Mouse (Mus musculus) heart, embryonic 13.5 days (tissue): ENCODE data around the gene Cntnap1. TPM values are rescaled to one million over a fixed set of nuclear protein-coding genes. Genes with fewer than 3 reads are reported as not detected.
A peak's percentile ranks its signal among the peaks of the same experiment; 100 is the strongest.
"Not testable (repeated sequence)": the region's sequence is repeated elsewhere in the genome, so short reads cannot be mapped to it uniquely, and the experiment has no call there.

Experiments used
- ATAC-seq: fragments of 200-750 bp; cut with Nextera tagmentation; 2 replicates; pipeline ENCODE4 v1.8.0; 2017; ENCODE audit warnings: moderate TSS enrichment; ENCODE audit not compliant: insufficient number of reproducible peaks, low FRiP score, low TSS enrichment; ENCODE audit errors: extremely low read depth
- H3K27ac ChIP-seq: fragments of 300-500 bp; sonication (generic); replicated peaks from 2 replicates; pipeline ENCODE4 v1.5.1; 2015; ENCODE audit warnings: moderate library complexity, mild to moderate bottlenecking, inconsistent platforms
- H3K27me3 ChIP-seq: fragments of 300-500 bp; sonication (generic); replicated peaks from 2 replicates; pipeline ENCODE4 v1.6.1; 2015; ENCODE audit warnings: mild to moderate bottlenecking, inconsistent platforms
- H3K36me3 ChIP-seq: fragments of 300-500 bp; sonication (generic); 2 replicates; pipeline ENCODE4 v1.6.1; 2015; ENCODE audit warnings: mild to moderate bottlenecking, inconsistent platforms
- H3K4me1 ChIP-seq: fragments of 300-500 bp; sonication (generic); 2 replicates; pipeline ENCODE4 v1.6.1; 2015; ENCODE audit warnings: inconsistent platforms
- H3K4me2 ChIP-seq: fragments of 300-500 bp; sonication (generic); 2 replicates; pipeline ENCODE4 v1.6.1; 2015; ENCODE audit warnings: inconsistent platforms, mild to moderate bottlenecking, moderate library complexity
- H3K4me3 ChIP-seq: fragments of 300-500 bp; sonication (generic); 2 replicates; pipeline ENCODE4 v1.5.1; 2015; ENCODE audit warnings: moderate library complexity, mild to moderate bottlenecking, inconsistent platforms
- H3K9ac ChIP-seq: fragments of 300-500 bp; sonication (generic); 2 replicates; pipeline ENCODE4 v1.6.1; 2015; ENCODE audit warnings: inconsistent platforms, mild to moderate bottlenecking, moderate library complexity
- H3K9me3 ChIP-seq: fragments of 300-500 bp; sonication (generic); 2 replicates; pipeline ENCODE4 v1.6.1; 2016; ENCODE audit warnings: inconsistent platforms
- WGBS: fragments of 180-500 bp; shearing (Covaris S2); methylation state at CpG from one replicate; pipeline ENCODE4 v1.1.7; 2015; ENCODE audit warnings: mixed read lengths; 5-methylcytosine and 5-hydroxymethylcytosine counted together
- polyA plus RNA-seq: library from polyadenylated mRNA; unstranded; fragments of >200 nt; fragmentation: Nextera tagmentation; extraction: Ambion mirVana; gene quantifications from 2 replicates; pipeline ENCODE4 v1.2.1, GENCODE M21; 2015

Gene Cntnap1
- polyA plus RNA-seq, 1 experiment from 2014 or later = 0.55 TPM

DNA sequence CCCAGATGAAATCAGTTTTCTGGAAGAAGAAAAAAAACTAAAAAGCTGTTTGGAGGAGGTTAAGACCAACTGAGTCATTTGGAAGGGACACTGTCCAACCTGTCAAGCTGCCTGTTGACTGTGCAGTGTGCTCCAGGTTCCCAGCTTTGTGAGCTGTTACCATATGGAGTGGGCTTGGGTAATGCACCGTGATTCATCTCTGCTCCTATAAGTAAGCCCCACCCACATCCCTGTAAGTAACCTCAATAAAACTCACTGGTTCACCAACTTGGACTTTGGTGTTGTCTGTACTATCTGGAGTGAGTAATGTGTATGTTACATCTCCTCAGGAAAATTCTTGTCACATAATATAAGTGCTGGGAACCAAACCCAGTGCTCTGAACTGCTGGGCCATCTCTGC lies 17.5 kb upstream of the Cntnap1 start:
- Histone ChIP-seq H3K9me3 (no peaks in the 10 kb centered on the region), H3K27ac (no peak overlapping the region), H3K9ac (no peak overlapping the region), H3K4me1 (peaks cover 25% of the 10 kb centered on the region), H3K4me2 (no peak overlapping the region), H3K36me3 (no peaks in the 10 kb centered on the region), H3K4me3 (no peak overlapping the region), H3K27me3 (peaks cover 10% of the 10 kb centered on the region; the same call in 1 of the 2 replicates)
- no peak for ATAC-seq
- WGBS = 74% methylated on average over 1 of the region's 1 CpGs

DNA sequence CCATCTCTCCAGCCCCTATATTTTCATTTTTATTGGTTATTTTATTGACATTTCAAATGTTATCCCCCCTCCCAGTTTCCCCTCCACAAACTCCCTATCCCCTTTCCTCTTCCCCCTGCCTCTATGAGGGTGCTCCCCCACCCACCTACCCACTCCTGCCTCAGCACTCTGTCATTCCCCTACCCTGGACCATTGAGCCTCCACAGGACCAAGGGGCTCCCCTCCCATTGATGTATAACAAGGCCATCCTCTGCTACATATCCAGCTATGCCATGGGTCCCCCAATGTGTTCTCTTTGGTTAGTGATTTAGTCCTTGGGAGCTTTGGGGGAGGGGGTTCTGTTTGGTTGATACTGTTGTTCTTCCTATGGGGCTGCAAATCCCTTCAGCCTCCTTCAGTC lies 15.7 kb upstream of the Cntnap1 start:
- no peak overlapping the region for H3K4me3 ChIP-seq
- peaks cover 15% of the 10 kb centered on the region for H3K4me1 ChIP-seq
- no peak overlapping the region for H3K4me2 ChIP-seq
- H3K9ac ChIP-seq = no peak overlapping the region
- H3K27ac ChIP-seq = no peak overlapping the region
- H3K36me3 ChIP-seq = no peaks in the 10 kb centered on the region
- H3K9me3 ChIP-seq = no peaks in the 10 kb centered on the region
- peaks cover 12% of the 10 kb centered on the region; the same call in 1 of the 2 replicates for H3K27me3 ChIP-seq
- no peak for ATAC-seq

DNA sequence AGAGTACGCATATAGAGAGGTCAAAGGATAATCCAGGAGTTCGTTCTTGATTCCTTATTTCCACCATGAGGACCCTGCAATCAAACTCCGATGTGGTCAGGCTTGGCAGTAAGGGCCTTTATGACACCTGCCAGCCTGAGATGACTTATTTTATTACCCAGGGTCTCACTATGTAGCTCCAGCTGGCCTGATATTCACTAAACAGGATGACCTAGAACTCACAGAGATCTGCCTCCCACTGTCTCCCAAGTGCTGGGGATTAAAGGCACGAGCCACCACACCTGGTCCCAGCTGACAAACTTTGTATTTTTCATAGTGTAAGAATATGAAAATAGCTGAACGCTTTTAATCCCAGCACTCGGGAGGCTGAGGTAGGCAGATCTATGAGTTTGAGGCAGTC lies 15.2 kb upstream of the Cntnap1 start:
- peaks cover 12% of the 10 kb centered on the region for H3K4me1 ChIP-seq
- no peak for ATAC-seq
- H3K9ac ChIP-seq = peak overlapping the region; percentile 82; the same call in 1 of the 2 replicates
- no peak overlapping the region; the same call in 1 of the 2 replicates for H3K4me3 ChIP-seq
- 64% methylated on average over 6 of the region's 6 CpGs for WGBS
- no peak overlapping the region for H3K27ac ChIP-seq
- peak overlapping the region; percentile 89 for H3K4me2 ChIP-seq
- H3K36me3 ChIP-seq = no peaks in the 10 kb centered on the region
- H3K9me3 ChIP-seq = no peaks in the 10 kb centered on the region
- peaks cover 13% of the 10 kb centered on the region; the same call in 1 of the 2 replicates for H3K27me3 ChIP-seq

DNA sequence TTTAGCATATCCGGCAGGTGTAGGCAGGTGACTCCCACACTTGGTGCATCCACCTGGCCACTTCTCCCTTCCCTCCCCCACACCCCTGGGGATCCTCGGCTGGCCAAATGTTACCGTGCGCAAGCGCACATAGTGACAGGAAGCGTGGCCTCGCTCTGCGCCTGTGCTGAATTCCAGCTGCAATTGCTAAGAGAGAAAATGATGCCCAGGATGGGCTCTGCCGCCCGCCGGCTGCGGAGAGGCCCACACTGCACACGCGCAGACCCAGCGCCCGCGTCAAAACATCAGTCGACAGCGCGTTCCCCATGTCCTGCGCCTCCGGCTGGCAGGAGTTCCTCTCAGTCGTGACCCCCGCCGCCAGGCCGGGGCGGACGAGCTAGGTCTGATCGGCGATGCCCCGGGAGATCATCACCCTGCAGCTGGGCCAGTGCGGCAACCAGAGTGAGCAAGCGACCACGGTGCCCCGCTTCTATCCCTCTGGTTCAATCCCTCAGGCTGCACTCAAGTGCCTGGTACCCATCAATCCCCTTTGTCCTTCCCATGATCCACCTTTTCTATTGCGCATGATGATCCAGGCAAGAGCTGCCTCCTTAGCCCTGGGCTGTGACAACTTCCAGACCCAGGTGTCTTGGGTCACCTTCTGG lies 14.5 kb upstream of the Cntnap1 start, which contains the start of gene Tubg2:
Gene Tubg2 (plus strand): TSS at position 180 of the 644 bp plus-strand sequence.
- peak; percentile 67 for ATAC-seq
- H3K4me1 ChIP-seq = peaks cover 12% of the 10 kb centered on the region
- no peaks in the 10 kb centered on the region for H3K9me3 ChIP-seq
- WGBS = 2% methylated on average over 36 of the region's 36 CpGs
- H3K27me3 ChIP-seq = peaks cover 13% of the 10 kb centered on the region; the same call in 1 of the 2 replicates
- H3K4me2 ChIP-seq = peak within 1 kb of the TSS; percentile 89
- peak within 1 kb of the TSS; percentile 64 for H3K27ac ChIP-seq
- no peaks in the 10 kb centered on the region for H3K36me3 ChIP-seq
- H3K9ac ChIP-seq = peak within 1 kb of the TSS; percentile 82
- H3K4me3 ChIP-seq = peak within 1 kb of the TSS; percentile 55

DNA sequence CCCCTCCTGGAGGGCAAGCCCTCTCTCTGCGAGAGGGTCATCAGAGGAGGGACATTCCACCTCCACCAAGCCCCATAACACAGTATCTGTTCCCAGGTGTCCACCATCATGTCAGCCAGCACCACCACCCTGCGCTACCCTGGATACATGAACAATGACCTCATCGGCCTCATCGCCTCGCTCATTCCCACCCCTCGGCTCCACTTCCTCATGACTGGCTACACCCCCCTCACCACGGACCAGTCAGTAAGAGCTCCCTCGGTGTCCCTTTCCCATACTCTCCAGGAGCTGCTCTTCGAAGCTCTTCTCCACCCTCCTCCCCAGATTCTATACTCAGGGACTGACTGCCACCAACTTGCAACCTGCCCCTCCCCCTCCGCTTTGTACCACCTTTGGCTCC lies 10.2 kb upstream of the Cntnap1 start:
- WGBS = 66% methylated on average over 10 of the region's 10 CpGs
- H3K36me3 ChIP-seq = peaks cover 41% of the 10 kb centered on the region
- ATAC-seq, H3K9me3 ChIP-seq, H3K4me3 ChIP-seq, H3K4me2 ChIP-seq, H3K27ac ChIP-seq, H3K9ac ChIP-seq: not testable (repeated sequence)
- H3K4me1 ChIP-seq = peaks cover 22% of the 10 kb centered on the region
- peaks cover 43% of the 10 kb centered on the region for H3K27me3 ChIP-seq

DNA sequence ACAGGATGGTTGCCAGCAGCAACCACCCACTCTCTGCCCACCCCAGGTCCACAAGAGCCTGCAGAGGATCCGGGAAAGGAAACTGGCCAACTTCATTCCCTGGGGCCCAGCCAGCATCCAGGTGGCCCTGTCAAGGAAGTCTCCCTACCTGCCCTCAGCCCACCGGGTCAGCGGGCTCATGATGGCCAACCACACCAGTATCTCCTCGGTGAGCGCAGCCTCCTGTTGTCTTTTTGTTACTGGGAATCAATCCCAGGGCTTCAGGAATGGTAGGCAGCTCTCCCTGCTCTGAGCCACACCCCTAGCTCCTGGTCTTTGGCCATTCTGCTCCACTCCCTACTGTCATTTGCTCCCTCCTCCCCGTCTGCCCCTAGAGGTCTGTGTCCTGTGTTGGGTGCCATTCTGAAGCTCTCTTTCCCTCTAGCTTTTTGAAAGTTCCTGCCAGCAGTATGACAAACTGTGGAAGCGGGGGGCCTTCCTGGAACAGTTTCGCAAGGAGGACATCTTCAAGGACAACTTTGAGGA lies 9.3 kb upstream of the Cntnap1 start:
- not testable (repeated sequence) for ATAC-seq, H3K27ac ChIP-seq, H3K9ac ChIP-seq, H3K9me3 ChIP-seq, H3K4me2 ChIP-seq, H3K4me3 ChIP-seq
- 76% methylated on average over 7 of the region's 8 CpGs for WGBS
- Histone ChIP-seq H3K27me3 (peaks cover 51% of the 10 kb centered on the region), H3K4me1 (peaks cover 19% of the 10 kb centered on the region), H3K36me3 (peaks cover 50% of the 10 kb centered on the region)

DNA sequence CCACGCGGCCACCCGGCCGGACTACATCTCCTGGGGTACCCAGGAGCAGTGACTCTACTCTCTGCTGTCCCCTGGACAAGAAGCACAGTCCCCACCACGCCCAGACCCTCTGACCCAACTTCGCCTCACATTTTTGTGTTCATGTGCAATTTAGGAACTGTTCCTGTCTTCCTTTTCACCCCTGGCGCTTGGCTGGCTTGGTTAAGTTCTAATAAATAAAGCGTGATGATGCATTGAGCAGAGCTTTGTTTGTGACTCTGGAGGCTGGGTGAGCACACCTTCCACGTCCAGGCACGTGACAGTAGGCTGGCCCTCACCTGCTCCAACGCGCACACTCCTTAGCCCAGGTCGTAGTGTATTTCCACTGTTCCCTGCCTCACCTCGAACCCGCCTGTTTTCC lies 8.8 kb upstream of the Cntnap1 start:
- Histone ChIP-seq H3K4me1 (peaks cover 15% of the 10 kb centered on the region), H3K4me3 (no peak overlapping the region), H3K36me3 (peaks cover 55% of the 10 kb centered on the region), H3K27me3 (peaks cover 52% of the 10 kb centered on the region), H3K4me2 (no peak overlapping the region), H3K9me3 (no peaks in the 10 kb centered on the region), H3K27ac (no peak overlapping the region), H3K9ac (no peak overlapping the region)
- ATAC-seq = no peak
- WGBS = 83% methylated on average over 15 of the region's 15 CpGs

DNA sequence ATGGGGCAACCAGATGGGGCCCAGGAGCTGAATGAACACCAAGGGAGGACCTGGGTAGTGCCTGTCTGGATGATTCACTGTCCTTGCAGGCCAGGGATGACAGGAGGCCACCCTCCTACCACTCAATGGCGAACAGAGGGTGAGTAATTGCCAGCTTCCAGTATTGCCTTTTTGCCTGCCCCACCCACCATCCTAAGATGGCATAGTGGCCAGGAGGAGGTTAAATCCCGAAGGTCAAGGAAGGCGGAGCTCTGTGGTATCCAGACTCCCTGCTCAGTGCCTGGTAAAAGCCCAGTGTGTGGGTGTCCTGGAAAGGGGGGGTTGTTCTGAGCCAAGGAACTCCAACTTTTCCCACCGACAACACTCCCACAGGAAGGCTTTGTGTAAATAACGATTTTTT lies 8.0 kb upstream of the Cntnap1 start:
- no peaks in the 10 kb centered on the region for H3K9me3 ChIP-seq
- no peak for ATAC-seq
- no peak overlapping the region for H3K9ac ChIP-seq
- no peak overlapping the region for H3K4me2 ChIP-seq
- H3K27ac ChIP-seq = no peak overlapping the region
- H3K4me3 ChIP-seq = no peak overlapping the region
- H3K36me3 ChIP-seq = peaks cover 62% of the 10 kb centered on the region
- peaks cover 15% of the 10 kb centered on the region for H3K4me1 ChIP-seq
- 57% methylated on average over 5 of the region's 5 CpGs for WGBS
- H3K27me3 ChIP-seq = peaks cover 55% of the 10 kb centered on the region

- Histone ChIP-seq H3K9me3 (no peaks in the 10 kb centered on the region), H3K9ac (no peak overlapping the region), H3K4me3 (no peak overlapping the region), H3K27ac (no peak overlapping the region), H3K4me2 (no peak overlapping the region), H3K36me3 (peaks cover 67% of the 10 kb centered on the region), H3K4me1 (peaks cover 17% of the 10 kb centered on the region), H3K27me3 (peaks cover 58% of the 10 kb centered on the region)
- 62% methylated on average over 5 of the region's 5 CpGs for WGBS
- ATAC-seq = no peak
These were observed 7.6 kb upstream of the Cntnap1 start for GRCm38 (mm10) chr11:101162772-101163171.

DNA sequence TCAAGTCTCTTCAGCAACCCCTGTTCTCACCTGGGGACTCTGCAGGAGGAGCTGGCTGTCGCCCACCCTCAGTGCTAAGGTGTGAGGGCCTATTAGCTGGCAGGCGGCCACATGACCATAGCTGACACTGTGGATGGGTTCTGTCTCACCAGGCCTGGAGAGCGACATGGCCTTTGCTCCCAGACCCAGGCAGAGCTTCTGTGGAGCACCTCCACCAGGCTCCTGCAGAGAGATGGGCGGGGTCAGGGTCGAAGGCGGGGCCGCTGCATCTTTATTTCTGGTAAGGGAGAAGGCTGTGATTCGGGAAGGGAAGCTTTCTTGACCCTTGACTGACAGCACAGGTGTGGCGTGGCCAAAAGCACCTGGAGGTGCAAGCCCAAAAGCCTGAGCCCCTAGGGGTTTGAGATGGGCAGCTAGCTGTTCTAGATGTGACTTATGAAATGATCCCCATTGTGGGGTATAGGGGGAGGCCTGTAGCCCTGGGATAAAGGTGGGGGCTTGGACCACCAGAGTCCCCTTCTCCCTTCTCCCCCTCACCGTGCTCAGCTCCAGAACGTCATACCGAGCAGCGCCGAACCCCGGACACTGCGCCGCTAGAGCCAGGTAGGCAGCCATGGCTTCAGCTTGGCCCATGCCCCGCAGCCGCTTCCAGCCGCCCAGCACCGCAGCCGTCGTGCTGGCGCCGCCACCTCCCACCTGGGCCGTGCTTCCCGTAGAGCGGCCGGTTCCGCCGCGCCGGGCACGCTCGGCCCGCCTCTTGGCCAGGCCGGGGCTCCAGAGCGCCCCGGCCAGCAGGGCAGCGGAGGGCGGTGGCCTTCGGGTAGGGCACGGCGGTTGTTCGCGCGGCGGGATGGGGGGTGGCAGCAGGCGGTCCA lies 6.6 kb upstream of the Cntnap1 start:
- Histone ChIP-seq H3K9me3 (no peaks in the 10 kb centered on the region), H3K27me3 (peaks cover 67% of the 10 kb centered on the region), H3K4me2 (peak overlapping the region; percentile 70), H3K9ac (peak overlapping the region; percentile 70), H3K27ac (no peak overlapping the region), H3K4me1 (peaks cover 27% of the 10 kb centered on the region), H3K4me3 (peak overlapping the region; percentile 42), H3K36me3 (peaks cover 72% of the 10 kb centered on the region)
- WGBS = 28% methylated on average over 49 of the region's 49 CpGs
- no peak; the same call in 1 of the 2 replicates for ATAC-seq

- H3K27ac ChIP-seq = no peak overlapping the region
- no peaks in the 10 kb centered on the region for H3K9me3 ChIP-seq
- H3K36me3 ChIP-seq = peaks cover 72% of the 10 kb centered on the region
- peak overlapping the region; percentile 70 for H3K9ac ChIP-seq
- ATAC-seq = no peak
- peaks cover 73% of the 10 kb centered on the region for H3K27me3 ChIP-seq
- peak overlapping the region; percentile 42 for H3K4me3 ChIP-seq
- WGBS = 33% methylated on average over 21 of the region's 21 CpGs
- peak overlapping the region; percentile 70 for H3K4me2 ChIP-seq
- peaks cover 33% of the 10 kb centered on the region for H3K4me1 ChIP-seq
These were observed 6.0 kb upstream of the Cntnap1 start for GRCm38 (mm10) chr11:101164351-101164665.
